Mouse (Mus musculus): ENCODE measurements around the gene Hoxa6.

Hoxa6 gene

DNA sequence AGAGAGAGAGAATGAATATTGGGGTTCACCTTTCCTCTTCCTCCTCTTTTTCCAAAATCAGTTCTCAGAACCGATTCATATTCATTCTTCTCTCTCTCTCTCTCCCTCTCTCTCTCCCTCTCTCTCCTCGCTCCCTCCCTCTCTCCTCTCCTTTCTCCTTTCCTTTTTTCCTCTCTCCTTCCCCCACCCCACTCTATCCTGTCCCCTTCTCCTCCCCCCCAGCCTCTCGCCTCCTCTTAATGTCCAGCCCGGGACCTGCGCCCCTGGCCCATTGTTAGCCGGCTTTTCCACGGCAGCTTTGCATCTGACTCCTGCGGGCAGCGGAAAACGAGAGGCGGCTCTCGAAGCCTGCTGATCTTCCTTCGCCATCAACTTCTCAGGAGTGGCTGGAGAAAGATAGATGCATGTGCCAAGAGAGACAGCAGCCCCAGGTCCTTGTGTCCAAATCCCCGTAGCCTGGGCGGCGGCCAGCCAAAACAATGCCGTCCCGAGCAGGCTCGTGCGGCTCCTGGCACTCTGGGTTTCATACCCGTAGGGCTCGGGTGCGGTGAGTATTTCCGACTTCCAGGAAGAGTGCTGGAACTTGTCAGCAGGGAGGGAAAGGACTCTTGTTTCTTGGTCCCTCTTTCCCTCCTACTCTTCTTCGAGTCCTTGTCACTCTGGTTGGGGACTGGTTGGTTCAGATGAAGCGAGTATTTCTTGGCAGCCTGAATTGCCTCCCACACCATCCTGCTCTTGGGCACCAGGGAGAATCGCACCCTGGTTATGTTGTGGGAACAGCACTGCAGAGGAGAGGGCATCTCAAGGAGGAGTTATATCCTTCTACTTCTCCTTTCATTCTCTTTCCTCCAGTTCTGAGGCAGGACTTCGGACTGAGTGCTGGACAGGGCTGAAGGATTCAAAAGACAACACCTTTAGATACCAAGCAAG lies 42.8 kb downstream of the Hoxa6 start:
- no peak for DNase-seq (ENCODE audit: extremely low spot score, low read depth, low spot score)

DNA sequence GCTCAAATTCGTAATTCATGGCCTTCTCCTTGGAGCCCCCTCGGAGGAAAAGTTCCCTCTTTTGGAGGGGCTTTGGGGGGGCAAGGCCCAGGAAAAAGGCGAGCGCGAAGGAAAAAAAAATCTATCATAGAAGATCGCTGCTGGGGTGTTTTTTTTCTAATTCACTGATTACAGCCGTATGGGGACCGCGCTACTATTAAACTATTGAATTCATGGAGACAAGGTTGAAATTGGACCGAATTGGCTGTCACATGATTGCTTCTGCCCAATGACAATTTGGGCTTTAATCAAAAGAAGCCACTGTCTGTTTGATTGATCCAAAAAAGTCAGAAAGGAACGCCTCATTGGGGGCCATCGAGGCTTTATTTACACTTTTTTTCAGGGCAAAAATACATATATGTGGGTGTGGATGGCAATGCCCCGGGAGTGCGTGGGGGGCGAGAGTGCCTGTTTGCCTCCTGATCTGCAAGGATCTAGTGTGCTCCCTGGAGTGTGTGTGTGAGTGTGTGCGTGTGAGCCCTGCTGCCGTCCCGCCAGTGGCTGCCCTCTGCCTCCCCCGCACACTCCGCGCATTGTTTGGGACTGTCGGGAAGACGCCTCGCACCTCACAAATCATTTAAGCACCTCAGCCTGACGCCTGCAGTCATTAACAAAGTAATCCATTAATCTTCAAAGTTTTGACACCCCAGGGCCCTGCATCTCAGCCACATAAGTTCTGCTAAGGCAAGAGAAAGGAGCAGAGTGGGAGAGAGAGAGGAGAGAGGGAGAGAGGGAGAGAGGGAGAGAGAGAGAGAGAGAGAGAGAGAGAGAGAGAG lies 43.7 kb downstream of the Hoxa6 start, which contains the start of gene Hoxa2:
TSS of gene Hoxa2 (minus strand) at position 206 of the 815 bp plus-strand sequence.
- no peak for DNase-seq (ENCODE audit: extremely low spot score, low read depth, low spot score)

DNA sequence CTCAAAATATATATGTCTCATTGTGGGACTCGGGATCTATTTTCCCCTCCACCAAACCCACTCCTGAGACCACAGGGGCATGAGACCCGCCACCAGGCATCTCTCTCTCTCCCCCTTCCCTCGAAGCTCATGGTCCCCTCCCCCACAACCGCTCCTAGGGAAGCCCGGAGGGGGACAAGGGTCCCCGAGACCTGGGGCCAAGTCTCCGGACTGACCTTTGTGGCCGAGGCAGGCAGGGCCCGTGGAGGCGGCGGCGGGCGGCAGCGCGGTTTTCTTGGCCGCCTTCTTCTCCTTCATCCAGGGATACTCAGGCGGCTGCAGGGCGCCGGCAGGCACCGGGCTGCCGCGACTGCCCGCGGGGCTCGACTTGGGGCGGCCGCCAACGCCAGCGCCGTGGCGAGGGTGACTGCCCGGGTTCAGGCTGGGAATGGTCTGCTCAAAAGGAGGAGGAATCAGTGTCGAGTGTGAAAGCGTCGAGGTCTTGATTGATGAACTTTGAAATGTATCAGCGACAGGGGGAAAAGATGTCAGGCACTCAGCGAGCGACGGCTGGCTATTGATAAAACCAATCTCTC lies 44.4 kb downstream of the Hoxa6 start:
- DNase-seq (ENCODE audit: extremely low spot score, low read depth, low spot score) = no peak

DNA sequence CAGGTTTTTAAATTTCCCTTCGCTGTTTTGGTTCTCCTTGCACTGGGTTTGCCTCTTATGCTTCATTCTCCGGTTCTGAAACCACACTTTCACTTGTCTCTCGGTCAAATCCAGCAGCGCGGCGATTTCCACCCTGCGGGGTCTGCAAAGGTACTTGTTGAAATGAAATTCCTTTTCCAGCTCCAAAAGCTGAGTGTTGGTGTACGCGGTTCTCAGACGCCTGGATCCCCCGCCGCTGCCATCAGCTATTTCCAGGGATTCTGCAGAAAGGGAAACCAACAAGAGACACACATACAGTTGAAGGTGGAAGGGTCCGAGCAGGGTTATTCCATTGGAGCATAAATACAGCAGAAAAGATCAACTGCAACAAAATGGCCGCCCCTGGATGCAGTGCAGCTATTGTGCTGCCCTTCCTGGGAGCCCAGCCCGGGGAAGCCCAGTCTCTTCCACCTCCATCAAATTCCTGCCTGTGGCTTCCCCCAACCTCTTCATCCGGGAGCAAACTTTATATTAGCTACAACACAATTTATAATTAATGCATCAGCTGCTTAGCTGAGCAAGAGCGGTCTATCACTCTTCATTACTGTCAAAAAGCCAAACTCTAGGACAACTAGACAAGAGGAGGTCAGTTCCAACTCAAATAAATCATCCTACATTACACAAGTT lies 45.0 kb downstream of the Hoxa6 start:
- DNase-seq (ENCODE audit: extremely low spot score, low read depth, low spot score) = no peak

DNA sequence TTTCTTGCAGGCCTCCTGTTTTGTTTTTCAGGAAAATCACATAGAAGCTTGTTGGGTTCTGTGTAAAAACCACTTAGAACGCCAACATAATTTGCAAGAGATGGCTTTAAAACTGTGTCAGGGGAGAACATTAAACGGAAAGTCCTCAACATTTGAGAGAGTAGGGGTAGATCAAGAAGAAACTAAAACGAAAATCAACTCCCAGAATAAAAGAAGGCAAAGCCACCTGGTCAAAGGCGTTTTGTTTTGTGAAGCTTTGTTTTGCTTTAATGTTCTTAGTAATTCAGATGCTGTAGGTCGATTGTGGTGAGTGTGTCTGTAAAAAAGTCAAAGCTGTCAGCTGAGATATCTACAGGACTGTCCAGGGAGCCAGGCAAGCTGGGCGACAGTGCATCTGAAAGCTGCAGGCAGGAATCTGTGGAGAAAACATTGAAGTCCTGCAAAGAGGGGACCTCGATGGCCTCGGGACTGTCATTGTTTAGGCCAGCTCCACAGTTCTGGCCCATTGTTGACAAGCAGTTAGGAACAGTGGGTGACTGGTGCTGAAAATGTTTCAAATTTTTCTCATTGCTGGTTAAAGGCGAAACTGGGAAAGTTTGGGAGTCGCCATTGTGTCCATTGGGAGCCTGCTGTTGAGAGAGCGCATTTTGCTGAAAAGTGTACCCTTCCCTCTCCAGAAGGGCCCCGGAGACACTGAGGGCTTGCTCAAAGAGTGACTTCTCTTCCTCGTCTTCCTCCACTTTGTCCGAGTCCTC lies 45.7 kb downstream of the Hoxa6 start:
- DNase-seq (ENCODE audit: extremely low spot score, low read depth, low spot score) = no peak

DNA sequence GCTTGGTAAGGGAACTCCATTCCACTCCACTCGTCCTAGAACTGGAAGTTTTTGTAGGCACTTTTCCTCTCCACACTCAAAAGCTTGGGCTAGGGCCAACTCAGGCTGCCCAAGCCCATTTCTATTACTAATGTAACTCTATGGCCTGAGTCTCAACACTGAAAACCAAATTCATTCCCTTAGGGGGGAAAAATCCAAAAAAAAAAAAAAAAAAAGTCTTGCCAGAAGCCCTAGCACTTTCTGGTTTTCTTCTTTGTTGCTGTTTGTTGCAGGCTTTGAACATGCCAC lies 46.5 kb downstream of the Hoxa6 start:
- DNase-seq (ENCODE audit: extremely low spot score, low read depth, low spot score) = no peak

DNA sequence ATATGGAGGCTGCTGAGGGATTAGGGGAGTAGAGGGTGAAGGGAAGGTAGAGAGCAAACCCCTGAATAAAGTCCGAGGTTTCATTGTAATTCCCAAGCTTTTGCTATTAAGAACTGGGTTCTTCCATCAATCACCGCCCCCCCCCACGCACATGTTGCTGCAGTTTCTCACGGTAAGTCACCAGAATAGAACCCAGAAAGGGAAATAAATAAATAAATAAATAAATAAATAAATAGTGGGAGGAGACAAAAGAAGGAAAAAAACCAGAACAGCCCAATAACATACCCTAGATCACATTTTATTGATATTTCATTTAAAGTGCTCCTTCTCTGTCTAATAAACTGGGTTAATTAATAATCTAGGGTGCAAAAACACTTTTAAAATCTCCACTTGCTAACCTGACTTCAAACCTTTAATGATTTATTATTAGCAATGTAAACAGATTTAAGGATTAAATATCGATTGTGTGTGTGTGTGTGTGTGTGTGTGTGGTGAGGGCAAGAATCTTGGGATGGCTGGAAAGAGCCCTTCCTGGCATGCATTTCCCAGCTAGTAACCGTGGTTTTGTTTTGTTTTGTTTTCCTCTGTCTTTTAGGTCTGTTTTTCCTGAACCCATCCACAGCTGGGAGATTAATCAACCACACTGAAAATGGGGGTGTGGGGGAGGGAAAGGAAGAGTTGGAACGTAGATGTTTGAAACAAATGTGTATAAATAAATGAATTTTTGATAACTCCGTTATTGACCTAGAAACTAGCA lies 47.0 kb downstream of the Hoxa6 start:
- no peak for DNase-seq (ENCODE audit: extremely low spot score, low read depth, low spot score)

DNA sequence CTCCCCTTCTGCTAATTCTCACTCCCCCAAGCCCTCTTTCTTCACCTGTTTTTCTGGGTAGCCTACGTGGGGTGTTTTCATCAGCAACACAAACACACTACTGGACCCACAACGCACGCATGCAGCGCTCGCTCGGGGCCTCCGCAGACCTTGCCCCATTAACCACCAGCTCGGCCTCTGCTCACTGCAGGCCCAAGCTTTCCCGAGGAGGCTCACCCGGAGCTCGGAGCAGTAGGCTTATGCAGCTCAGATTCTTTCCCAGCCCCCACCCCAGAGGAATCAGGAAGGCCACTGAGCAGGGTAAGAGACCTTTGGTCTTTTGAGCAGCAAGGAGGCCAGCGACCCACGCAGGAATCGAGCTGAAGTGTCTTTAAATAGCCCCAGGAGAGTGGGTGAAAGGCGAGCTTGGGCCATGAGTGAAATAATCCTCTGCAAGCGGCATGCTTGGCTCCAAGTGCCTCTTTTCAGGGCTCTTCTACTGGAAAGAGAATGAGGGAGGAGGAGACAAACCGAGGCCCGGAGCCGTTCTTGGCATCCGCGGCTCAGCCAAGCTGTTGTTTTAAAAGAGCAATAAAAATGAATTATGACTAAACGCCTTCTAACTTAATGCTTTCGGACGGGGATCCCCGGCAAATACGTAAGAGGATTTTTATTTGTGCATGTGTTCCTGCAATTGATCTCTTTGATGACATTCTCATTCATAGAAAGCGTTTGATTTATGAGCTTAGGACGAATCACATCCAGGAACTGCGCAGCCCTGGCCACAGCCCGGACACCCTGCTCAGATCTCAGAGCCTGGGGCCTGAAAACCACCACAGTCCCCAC lies 47.8 kb downstream of the Hoxa6 start:
- DNase-seq (ENCODE audit: extremely low spot score, low read depth, low spot score) = no peak

DNA sequence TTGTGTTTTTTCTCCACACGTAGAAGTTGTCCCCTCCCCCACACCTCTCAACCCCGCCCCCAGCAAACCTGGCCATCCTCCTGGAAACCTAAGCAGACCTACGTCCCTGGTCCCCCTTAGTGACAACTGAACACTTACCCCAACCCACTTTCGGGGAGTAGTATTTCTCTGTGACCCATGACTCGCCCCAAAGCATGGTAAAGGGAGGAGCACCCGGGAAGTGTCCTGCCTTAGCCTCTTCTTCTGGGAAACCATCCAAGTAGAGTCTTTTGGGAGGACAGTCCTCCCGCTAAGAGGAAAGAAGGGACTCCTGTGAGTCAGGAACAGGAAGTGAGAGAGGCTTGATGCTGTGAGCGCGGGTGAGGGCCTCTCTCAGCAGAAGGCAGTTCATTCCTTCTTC lies 48.5 kb downstream of the Hoxa6 start:
- DNase-seq (ENCODE audit: extremely low spot score, low read depth, low spot score) = no peak

DNA sequence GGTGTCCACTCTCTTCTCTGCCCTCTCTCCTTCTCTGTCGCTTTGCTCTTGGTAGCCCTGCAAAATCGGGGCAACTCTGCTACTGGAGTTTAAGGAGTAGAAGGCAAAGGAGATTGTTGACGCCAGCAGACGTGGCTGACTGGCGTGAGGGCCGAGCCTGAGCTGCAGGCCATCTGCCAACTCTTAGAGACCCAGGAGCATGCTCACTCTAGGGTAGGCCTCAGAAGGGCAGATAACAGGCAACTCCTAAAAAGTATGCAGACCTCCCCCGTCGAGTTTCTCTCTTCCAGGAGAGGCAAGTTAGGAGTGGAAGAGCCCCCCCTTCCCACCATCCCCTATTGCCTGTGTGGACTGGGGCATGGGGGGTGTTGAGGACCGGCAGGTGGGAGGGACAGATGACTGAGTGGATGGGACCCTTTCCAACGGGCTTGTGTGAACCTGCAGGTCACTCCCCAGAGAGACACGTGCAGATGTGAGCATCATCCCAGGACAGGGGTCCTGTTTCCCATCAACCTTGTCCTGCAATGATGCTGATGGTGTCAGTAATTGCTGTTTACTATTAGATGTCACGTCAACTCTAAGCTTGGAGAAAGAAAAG lies 49.3 kb downstream of the Hoxa6 start:
- DNase-seq (ENCODE audit: extremely low spot score, low read depth, low spot score) = no peak

DNA sequence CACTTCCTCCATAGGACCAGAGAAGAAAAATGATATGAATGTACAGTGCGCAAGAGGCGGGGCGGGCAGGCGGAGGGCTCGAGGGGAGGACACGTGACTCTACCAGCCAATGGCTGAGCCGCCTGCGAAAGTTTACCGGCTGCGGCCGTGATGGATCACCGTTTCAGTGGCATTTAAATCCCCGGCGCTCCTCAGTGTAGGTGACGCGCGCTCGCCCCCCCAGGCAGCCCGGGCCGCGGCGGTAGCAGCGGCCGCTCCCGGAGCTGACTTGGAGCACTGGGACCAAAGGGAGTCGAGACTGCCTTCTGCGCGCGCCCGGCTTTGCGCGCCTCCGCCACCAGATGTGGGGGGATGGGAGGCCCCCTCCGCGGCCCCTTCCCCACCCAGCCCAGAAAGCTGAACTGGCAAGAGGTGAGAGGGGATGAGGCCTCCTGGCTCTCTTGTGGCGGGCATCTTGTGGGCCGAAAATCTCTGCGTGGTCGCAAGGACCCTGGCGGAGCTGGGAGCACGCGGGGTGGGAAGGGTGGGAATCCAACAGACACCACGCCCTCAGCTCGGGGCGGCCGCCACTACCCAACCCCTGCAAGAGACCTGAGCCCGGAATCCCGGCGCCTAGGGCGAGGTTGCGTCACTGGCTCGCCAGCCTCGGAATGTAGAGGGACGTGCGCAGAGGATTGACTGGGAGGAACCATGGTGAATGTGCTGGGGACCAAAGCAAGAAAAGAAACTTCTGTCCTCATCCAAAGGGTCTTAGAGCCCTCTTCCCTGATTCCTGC lies 50.1 kb downstream of the Hoxa6 start, which contains the start of gene Hoxa1:
TSS of gene Hoxa1 (minus strand) at position 42 of the 776 bp plus-strand sequence.
- no peak for DNase-seq (ENCODE audit: extremely low spot score, low read depth, low spot score)

DNA sequence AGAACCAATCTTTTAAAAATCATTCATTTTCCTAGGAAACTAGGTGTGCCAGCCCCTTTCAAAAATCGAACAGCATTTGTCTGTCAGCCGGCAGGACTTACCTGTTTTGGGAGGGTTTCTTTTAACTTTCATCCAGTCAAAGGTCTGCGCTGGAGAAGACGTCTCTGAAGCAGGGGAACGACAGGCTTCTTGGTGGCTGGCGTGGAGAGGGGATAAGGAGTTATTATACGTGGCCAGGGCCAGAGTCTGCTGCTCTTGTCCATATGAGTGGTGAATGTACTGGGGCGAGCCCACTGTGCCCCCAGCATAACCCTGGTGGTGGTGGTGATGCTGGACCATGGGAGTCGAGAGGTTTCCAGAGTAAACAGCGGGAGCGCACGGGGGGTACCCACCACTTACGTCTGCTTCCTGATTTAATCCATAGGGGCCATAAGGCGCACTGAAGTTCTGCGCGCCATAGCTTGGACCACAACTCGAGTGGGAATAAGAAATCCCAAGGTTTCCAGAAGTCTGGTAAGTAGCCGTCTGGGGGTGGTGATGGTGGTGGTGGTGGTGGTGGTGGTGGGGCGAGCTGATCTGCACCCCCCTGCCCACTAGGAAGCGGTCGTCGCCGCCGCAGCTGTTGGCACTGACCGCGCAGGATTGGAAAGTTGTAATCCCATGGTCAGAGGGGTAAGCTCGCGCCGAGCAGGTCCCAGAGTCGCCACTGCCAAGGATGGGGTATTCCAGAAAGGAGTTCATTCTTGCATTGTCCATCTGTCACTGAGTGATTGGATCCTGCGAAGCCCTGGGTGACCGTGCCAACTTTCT lies 50.9 kb downstream of the Hoxa6 start:
- no peak for DNase-seq (ENCODE audit: extremely low spot score, low read depth, low spot score)

DNA sequence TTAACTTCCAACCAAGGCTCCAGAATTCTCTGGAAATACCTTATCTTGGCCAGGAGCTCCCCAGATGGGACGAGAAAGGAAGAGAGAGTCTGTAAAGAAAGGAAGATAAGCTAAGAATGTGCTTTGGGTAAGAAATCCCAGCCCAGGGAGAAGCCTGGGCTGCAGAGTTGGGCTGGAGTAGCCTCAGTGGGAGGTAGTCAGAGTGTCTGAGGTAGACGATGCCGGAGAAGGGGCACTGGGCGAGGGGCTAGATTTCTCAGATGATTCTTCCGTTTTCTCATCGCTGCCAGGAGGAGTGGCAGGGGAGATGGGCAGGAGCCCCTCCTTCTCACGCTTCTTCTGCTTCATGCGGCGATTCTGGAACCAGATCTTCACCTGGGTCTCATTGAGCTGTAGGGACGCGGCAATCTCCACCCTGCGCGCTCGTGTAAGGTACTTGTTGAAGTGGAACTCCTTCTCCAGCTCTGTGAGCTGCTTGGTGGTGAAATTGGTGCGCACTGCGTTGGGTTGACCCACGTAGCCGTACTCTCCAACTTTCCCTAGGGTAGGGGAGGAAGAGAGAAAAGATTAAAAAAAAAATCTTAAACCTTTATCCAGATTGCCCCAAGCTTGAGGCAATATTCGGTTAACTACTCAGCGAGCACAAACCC lies 51.8 kb downstream of the Hoxa6 start:
- DNase-seq (ENCODE audit: extremely low spot score, low read depth, low spot score) = no peak
